Mouse (Mus musculus): ENCODE measurements around the gene Borcs5. TPM values are rescaled to one million over a fixed set of nuclear protein-coding genes. Genes with fewer than 3 reads are reported as not detected.

Borcs5 gene
- polyA plus RNA-seq, 1 experiment, result 9.2 TPM

DNA sequence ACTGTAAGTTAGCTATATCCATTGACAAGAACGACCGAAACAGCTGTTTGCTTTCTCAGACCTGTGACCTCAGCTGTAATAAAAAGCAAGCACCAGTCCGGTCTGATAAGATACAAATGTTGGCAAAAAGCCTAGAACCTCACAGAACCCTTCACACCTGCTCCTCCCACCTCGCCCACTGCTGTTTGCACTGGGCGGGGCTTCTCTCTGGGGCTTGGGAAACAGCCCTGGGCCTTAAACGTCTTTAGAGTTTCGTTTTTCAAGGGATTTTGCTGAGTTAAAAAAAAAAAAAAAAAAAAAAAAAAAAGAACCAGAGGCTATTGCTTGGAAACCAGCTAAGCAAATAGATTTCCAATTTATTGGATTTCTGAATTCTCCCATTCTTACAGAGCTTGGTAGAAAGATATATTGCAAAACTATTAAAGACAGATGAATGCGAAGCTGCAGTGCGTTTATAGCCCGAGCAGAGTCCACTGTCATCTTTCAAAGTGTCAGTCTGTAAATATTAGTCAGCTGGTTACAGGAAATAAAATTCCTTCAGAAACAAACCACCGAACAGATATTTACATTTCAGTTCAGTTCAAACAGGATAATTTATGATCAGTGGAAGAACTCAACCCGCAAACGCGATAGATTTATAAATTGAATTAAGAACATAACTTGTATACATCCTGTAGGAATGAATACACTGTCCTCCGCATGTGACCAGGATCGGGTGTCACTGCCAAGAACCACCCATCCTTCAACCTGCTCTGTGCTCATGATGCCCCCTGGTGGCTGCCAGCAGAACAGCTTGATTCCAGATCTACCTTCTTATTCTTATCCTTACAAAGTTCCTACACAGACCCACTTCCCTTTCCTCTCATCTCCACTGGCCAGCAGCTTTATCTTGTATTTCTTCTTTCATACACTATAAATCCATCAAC lies 24.3 kb upstream of the Borcs5 start:
- WGBS, result 28% methylated on average over 16 of the region's 16 CpGs
- TF ChIP-seq POLR2A (IDR thresholded peaks at IDR 0.05; ENCODE audit: low read depth, low read length) (no peak), CTCF (IDR thresholded peaks at IDR 0.05; ENCODE audit: extremely low read depth, insufficient read depth, insufficient read length, insufficient replicate concordance) (peak; percentile 91; the same call in 1 of the 2 replicates)
- no peaks in the 10 kb centered on the region for H3K27me3 ChIP-seq (ENCODE audit: control insufficient read depth, insufficient read depth, low read length)
- DNase-seq (ENCODE audit: low read depth in 1 of 2, low spot score in 2 of 2), result peak; percentile 25 to 71
- no peak overlapping the region for H3K4me3 ChIP-seq (ENCODE audit: extremely low read depth, insufficient read depth, insufficient read length)
- no peak overlapping the region for H3K27ac ChIP-seq (ENCODE audit: insufficient read depth, low read length)
- no peaks in the 10 kb centered on the region for H3K4me1 ChIP-seq (ENCODE audit: control insufficient read depth, insufficient read depth, insufficient read length)
- no peaks in the 10 kb centered on the region for H3K36me3 ChIP-seq (ENCODE audit: control insufficient read depth, insufficient read depth, low read length)

DNA sequence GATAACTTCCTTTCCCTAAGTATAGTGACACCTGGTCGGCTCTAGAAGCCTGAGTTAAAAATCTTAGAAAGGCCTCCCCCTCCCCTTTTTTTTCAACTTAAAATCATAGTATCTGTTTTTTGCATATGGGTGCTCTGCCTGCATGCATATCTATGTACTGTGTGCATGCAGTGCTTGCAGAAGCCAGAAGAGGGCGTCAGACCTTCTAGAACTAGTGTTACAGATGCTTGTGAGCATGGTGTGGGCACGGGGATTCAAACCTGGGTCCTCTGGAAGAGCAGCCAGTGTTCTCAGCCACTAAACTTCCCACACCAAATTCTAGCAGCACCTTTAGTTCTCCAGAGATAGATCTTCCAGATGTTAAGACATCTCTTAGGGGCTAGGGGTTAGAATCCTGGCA lies 21.7 kb upstream of the Borcs5 start:
- 62% methylated on average over 3 of the region's 3 CpGs for WGBS
- Histone ChIP-seq H3K36me3 (ENCODE audit: control insufficient read depth, insufficient read depth, low read length) (no peaks in the 10 kb centered on the region), H3K4me3 (ENCODE audit: extremely low read depth, insufficient read depth, insufficient read length) (no peak overlapping the region), H3K4me1 (ENCODE audit: control insufficient read depth, insufficient read depth, insufficient read length) (no peaks in the 10 kb centered on the region), H3K27ac (ENCODE audit: insufficient read depth, low read length) (no peak overlapping the region), H3K27me3 (ENCODE audit: control insufficient read depth, insufficient read depth, low read length) (no peaks in the 10 kb centered on the region)
- no peak for DNase-seq (ENCODE audit: low read depth in 1 of 2, low spot score in 2 of 2)
- TF ChIP-seq POLR2A (IDR thresholded peaks at IDR 0.05; ENCODE audit: low read depth, low read length), result no peak
- no peak for TF ChIP-seq CTCF (IDR thresholded peaks at IDR 0.05; ENCODE audit: extremely low read depth, insufficient read depth, insufficient read length, insufficient replicate concordance)

DNA sequence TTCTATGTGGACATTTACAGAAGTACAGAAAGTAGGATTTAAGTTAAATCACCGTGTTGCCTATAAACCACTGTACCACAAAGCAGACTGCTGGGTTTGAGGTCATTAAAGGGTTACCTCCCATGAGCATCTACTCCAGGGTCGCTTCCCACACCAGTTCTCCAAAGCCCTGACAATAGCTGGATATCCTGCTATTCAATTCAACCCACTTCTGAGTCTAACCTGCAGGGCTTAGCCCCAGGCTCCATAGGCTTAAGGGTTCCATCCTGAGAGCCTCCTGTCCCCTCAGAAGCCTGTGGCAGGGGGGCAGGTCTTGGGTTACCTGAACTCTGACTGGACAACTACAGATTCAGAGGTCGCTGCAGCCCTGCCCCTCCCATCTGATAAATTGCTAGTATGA lies 19.2 kb upstream of the Borcs5 start:
- no peak overlapping the region for H3K27ac ChIP-seq (ENCODE audit: insufficient read depth, low read length)
- H3K4me3 ChIP-seq (ENCODE audit: extremely low read depth, insufficient read depth, insufficient read length), result no peak overlapping the region
- H3K36me3 ChIP-seq (ENCODE audit: control insufficient read depth, insufficient read depth, low read length), result no peaks in the 10 kb centered on the region
- 87% methylated on average over 3 of the region's 3 CpGs for WGBS
- H3K27me3 ChIP-seq (ENCODE audit: control insufficient read depth, insufficient read depth, low read length), result no peaks in the 10 kb centered on the region
- DNase-seq (ENCODE audit: low read depth in 1 of 2, low spot score in 2 of 2), result no peak
- no peak for TF ChIP-seq POLR2A (IDR thresholded peaks at IDR 0.05; ENCODE audit: low read depth, low read length)
- no peak for TF ChIP-seq CTCF (IDR thresholded peaks at IDR 0.05; ENCODE audit: extremely low read depth, insufficient read depth, insufficient read length, insufficient replicate concordance)
- H3K4me1 ChIP-seq (ENCODE audit: control insufficient read depth, insufficient read depth, insufficient read length), result no peaks in the 10 kb centered on the region

DNA sequence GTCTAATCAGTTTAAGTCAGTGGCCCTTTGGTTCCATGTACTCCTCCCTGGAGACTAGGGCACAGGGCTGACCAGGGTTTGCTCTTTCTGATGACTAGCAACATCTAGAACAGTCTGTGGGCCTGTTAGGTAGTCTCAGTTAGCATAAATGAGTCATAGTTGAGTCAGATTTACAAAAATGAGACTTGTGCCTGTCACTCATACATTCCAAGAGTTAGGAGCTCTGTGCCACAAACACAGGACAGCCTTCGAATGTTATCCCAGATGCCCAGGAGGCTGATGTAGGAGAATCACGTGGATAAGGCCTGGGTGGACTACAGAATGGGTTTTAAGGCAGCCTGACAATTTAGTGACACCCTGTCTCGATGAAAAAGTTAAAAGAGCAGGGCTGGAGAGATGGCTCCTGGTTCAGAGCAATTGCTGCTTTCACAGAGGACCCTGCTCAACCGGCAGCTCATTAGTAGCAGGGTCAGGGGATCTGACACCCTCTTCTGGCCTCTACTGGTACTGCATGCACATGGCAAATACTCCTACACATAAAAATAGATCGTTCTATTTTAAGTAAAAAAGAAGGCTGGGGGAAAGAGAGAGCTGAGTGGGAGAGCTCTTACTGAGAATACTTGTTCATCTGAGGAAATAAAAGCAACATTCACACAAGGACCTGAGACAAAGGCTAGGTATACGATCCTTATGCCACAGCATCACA lies 18.3 kb upstream of the Borcs5 start:
- Histone ChIP-seq H3K27me3 (ENCODE audit: control insufficient read depth, insufficient read depth, low read length) (no peaks in the 10 kb centered on the region), H3K4me1 (ENCODE audit: control insufficient read depth, insufficient read depth, insufficient read length) (no peaks in the 10 kb centered on the region)

DNA sequence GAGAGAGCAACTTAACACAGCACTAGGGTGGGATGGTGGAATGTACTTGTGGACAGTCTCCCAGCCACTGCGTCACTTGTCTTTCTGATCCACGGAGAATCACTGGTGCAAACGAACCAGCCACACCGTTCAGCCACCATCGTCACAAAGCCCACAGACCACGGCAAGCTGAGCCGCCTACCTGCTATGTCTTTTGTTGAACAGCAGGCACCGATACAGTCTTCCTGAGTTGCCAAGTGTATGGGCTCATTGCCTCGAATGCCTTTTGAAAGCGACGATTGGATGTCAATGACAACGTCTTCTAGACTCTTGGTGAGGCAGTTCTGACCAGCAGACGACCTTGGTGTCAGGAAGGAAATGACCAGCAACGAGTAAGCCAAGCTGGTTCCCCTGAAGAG lies 17.8 kb upstream of the Borcs5 start:
- DNase-seq (ENCODE audit: low read depth in 1 of 2, low spot score in 2 of 2), result no peak
- H3K4me3 ChIP-seq (ENCODE audit: extremely low read depth, insufficient read depth, insufficient read length), result no peak overlapping the region
- H3K36me3 ChIP-seq (ENCODE audit: control insufficient read depth, insufficient read depth, low read length), result no peaks in the 10 kb centered on the region
- no peak for TF ChIP-seq POLR2A (IDR thresholded peaks at IDR 0.05; ENCODE audit: low read depth, low read length)
- no peak for TF ChIP-seq CTCF (IDR thresholded peaks at IDR 0.05; ENCODE audit: extremely low read depth, insufficient read depth, insufficient read length, insufficient replicate concordance)
- no peak overlapping the region for H3K27ac ChIP-seq (ENCODE audit: insufficient read depth, low read length)
- no peaks in the 10 kb centered on the region for H3K4me1 ChIP-seq (ENCODE audit: control insufficient read depth, insufficient read depth, insufficient read length)
- WGBS, result 83% methylated on average over 14 of the region's 14 CpGs
- H3K27me3 ChIP-seq (ENCODE audit: control insufficient read depth, insufficient read depth, low read length), result no peaks in the 10 kb centered on the region

More for the DNA sequence above, 18.3 kb upstream of the Borcs5 start:
- Histone ChIP-seq H3K4me3 (ENCODE audit: extremely low read depth, insufficient read depth, insufficient read length) (no peak overlapping the region), H3K27ac (ENCODE audit: insufficient read depth, low read length) (no peak overlapping the region), H3K36me3 (ENCODE audit: control insufficient read depth, insufficient read depth, low read length) (no peaks in the 10 kb centered on the region)
- DNase-seq (ENCODE audit: low read depth in 1 of 2, low spot score in 2 of 2), result no peak
- no peak for TF ChIP-seq CTCF (IDR thresholded peaks at IDR 0.05; ENCODE audit: extremely low read depth, insufficient read depth, insufficient read length, insufficient replicate concordance)
- no peak for TF ChIP-seq POLR2A (IDR thresholded peaks at IDR 0.05; ENCODE audit: low read depth, low read length)
- WGBS, result 80% methylated on average over 6 of the region's 6 CpGs

DNA sequence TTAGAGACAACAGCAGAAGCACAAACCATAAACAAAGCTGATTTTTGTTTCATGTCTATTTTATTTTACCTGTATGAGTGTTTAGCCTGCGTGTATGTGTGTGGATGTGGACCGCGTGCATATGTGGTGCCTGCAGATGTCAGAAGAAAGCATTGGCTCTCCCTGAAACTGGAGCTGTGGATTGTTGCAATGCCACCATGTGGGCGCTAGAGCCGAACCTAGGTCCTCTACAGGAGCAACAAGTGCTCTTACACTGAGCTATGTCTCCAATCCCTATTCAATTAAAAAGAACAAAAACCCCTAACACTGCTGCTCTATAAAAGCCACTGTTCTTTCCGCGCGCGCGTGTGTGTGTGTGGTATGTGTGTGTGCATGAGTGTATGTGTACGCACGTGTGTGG lies 13.9 kb upstream of the Borcs5 start:
- DNase-seq (ENCODE audit: low read depth in 1 of 2, low spot score in 2 of 2), result no peak
- WGBS, result 97% methylated on average over 12 of the region's 12 CpGs
- Histone ChIP-seq H3K4me1 (ENCODE audit: control insufficient read depth, insufficient read depth, insufficient read length) (no peaks in the 10 kb centered on the region), H3K27ac (ENCODE audit: insufficient read depth, low read length) (no peak overlapping the region), H3K27me3 (ENCODE audit: control insufficient read depth, insufficient read depth, low read length) (no peaks in the 10 kb centered on the region), H3K4me3 (ENCODE audit: extremely low read depth, insufficient read depth, insufficient read length) (no peak overlapping the region), H3K36me3 (ENCODE audit: control insufficient read depth, insufficient read depth, low read length) (no peaks in the 10 kb centered on the region)
- no peak for TF ChIP-seq CTCF (IDR thresholded peaks at IDR 0.05; ENCODE audit: extremely low read depth, insufficient read depth, insufficient read length, insufficient replicate concordance)
- no peak for TF ChIP-seq POLR2A (IDR thresholded peaks at IDR 0.05; ENCODE audit: low read depth, low read length)

Measured in spleen, adult 2 months (tissue).